Mouse (Mus musculus): ENCODE data around the gene Plb1. TPM values are rescaled to one million over a fixed set of nuclear protein-coding genes. Genes with fewer than 3 reads are reported as not detected.

Plb1 gene
- total RNA-seq (2021): 1 to 10 TPM; 1.5 to 2.0 TPM
- long read RNA-seq, experiment 1, partial matches to known transcripts: 1 of 1 reads
- long read RNA-seq, experiment 1, other reads (novel, unspliced or antisense): 0 of 1 reads
- long read RNA-seq, experiment 2, partial matches to known transcripts: 1 of 1 reads
- long read RNA-seq, experiment 2, other reads (novel, unspliced or antisense): 0 of 1 reads

GRCm38 (mm10) chr5:32232474-32232873 lies at the start of gene Plb1:
TSS of gene Plb1 (plus strand) at chr5:32232708.
- intact Hi-C loops (cut with DNase I): no loop called here
- DNase-seq: no peak

GRCm38 (mm10) chr5:32182885-32183629 lies 49.5 kb upstream of the Plb1 start:
- intact Hi-C loops (cut with DNase I): no loop called here
- DNase-seq: no peak

GRCm38 (mm10) chr5:32187717-32188116 lies 44.8 kb upstream of the Plb1 start:
- intact Hi-C loops (cut with DNase I): no loop called here
- DNase-seq: no peak

GRCm38 (mm10) chr5:32191259-32191658 lies 41.2 kb upstream of the Plb1 start:
- intact Hi-C loops (cut with DNase I): loop anchor here (10.0 kb wide), 1 partner anchor 596 kb away; the partner anchor contains the start of gene Mrpl33
- no peak for DNase-seq

GRCm38 (mm10) chr5:32192016-32192845 lies 40.3 kb upstream of the Plb1 start:
- DNase-seq: peak in 1 of 2 experiments; percentile 27
- intact Hi-C loops (cut with DNase I): loop anchor here (10.0 kb wide), 1 partner anchor 597 kb away; the partner anchor contains the start of gene Mrpl33

GRCm38 (mm10) chr5:32194236-32194635 lies 38.3 kb upstream of the Plb1 start:
- no peak for DNase-seq
- intact Hi-C loops (cut with DNase I): loop anchor here (10.0 kb wide), 1 partner anchor 599 kb away; the partner anchor contains the start of gene Mrpl33

GRCm38 (mm10) chr5:32195857-32196609 lies 36.5 kb upstream of the Plb1 start:
- no peak for DNase-seq
- intact Hi-C loops (cut with DNase I): loop anchor here (2.0 to 10.0 kb wide), 3 partner anchors 53 to 601 kb away; partner anchors contain the start of genes Babam2, Mrpl33 and Rbks

GRCm38 (mm10) chr5:32197698-32198097 lies 34.8 kb upstream of the Plb1 start:
- intact Hi-C loops (cut with DNase I): loop anchor here (1.0 to 10.0 kb wide), 5 partner anchors 55 to 634 kb away; partner anchors contain the start of genes Babam2, Mrpl33 and Rbks
- peak; percentile 92 to 98 for DNase-seq

- intact Hi-C loops (cut with DNase I): loop anchor here (2.0 to 10.0 kb wide), 3 partner anchors 272 to 604 kb away; partner anchors contain the start of genes Babam2, Mrpl33 and Rbks
- DNase-seq: no peak
Observed at GRCm38 (mm10) chr5:32199136-32199535, 33.4 kb upstream of the Plb1 start.

- no peak for DNase-seq
- intact Hi-C loops (cut with DNase I): loop anchor here (2.0 to 10.0 kb wide), 3 partner anchors 273 to 605 kb away; partner anchors contain the start of genes Babam2, Mrpl33 and Rbks
Observed at GRCm38 (mm10) chr5:32199594-32199993, 32.9 kb upstream of the Plb1 start.

GRCm38 (mm10) chr5:32204653-32205052 lies 27.9 kb upstream of the Plb1 start:
- intact Hi-C loops (cut with DNase I): loop anchor here (10.0 kb wide), 1 partner anchor 150 kb away; no protein-coding TSS in a partner anchor
- no peak for DNase-seq

GRCm38 (mm10) chr5:32206726-32207125 lies 25.8 kb upstream of the Plb1 start:
- intact Hi-C loops (cut with DNase I): loop anchor here (2.0 to 10.0 kb wide), 2 partner anchors 152 to 314 kb away; no protein-coding TSS in a partner anchor
- DNase-seq: no peak

- intact Hi-C loops (cut with DNase I): loop anchor here (10.0 kb wide), 1 partner anchor 154 kb away; no protein-coding TSS in a partner anchor
- no peak for DNase-seq
Observed at GRCm38 (mm10) chr5:32208460-32208859, 24.0 kb upstream of the Plb1 start.

- intact Hi-C loops (cut with DNase I): no loop called here
- no peak for DNase-seq
Observed at GRCm38 (mm10) chr5:32211011-32211410, 21.5 kb upstream of the Plb1 start.

- DNase-seq: no peak
- intact Hi-C loops (cut with DNase I): no loop called here
Observed at GRCm38 (mm10) chr5:32213746-32214145, 18.8 kb upstream of the Plb1 start.

- intact Hi-C loops (cut with DNase I): no loop called here
- peak in 1 of 2 experiments; percentile 47 for DNase-seq
Observed at GRCm38 (mm10) chr5:32215510-32215909, 17.0 kb upstream of the Plb1 start.

- intact Hi-C loops (cut with DNase I): no loop called here
- no peak for DNase-seq
Observed at GRCm38 (mm10) chr5:32216465-32216864, 16.0 kb upstream of the Plb1 start.

- no peak for DNase-seq
- intact Hi-C loops (cut with DNase I): no loop called here
Observed at GRCm38 (mm10) chr5:32217477-32217876, 15.0 kb upstream of the Plb1 start.

GRCm38 (mm10) chr5:32230372-32230771 lies 2.1 kb upstream of the Plb1 start:
- intact Hi-C loops (cut with DNase I): no loop called here
- peak in 1 of 2 experiments; percentile 34 for DNase-seq
